Mouse (Mus musculus): ENCODE results near the gene Xirp1. TPM values are rescaled to one million over a fixed set of nuclear protein-coding genes. Genes with fewer than 3 reads are reported as not detected.

The Xirp1 gene
- total and polyA plus RNA-seq, 3 experiments: 0.05 TPM; not detected in 2

- Histone ChIP-seq H3K4me3 (ENCODE audit: low read depth, low read length) (no peak overlapping the region), H3K9me3 (replicated peaks) (0 out of 2 replicates have a peak, but pooled peaks cover 2% of the 10 kb centered on the region), H3K36me3 (replicated peaks) (no peaks in the 10 kb centered on the region), H3K27me3 (ENCODE audit: insufficient read depth, low read length) (peaks cover 13% of the 10 kb centered on the region; the same call in 1 of the 2 replicates), H3K4me1 (ENCODE audit: insufficient read depth, low read depth, low read length) (no peaks in the 10 kb centered on the region)
- DNase-seq (ENCODE audit: low spot score) (no peak), ATAC-seq (ENCODE audit: extremely low read depth, insufficient number of reproducible peaks, low FRiP score, poor library complexity, severe bottlenecking) (no peak)
- TF ChIP-seq CTCF (IDR thresholded peaks at IDR 0.05; ENCODE audit: low read depth, low read length): no peak
- TF ChIP-seq GATA1 (IDR thresholded peaks at IDR 0.05; ENCODE audit: borderline replicate concordance, low read length): no peak
- TF ChIP-seq GATA2 (IDR thresholded peaks at IDR 0.05; ENCODE audit: borderline replicate concordance, low read depth, low read length): no peak
- no peak for TF ChIP-seq POLR2AphosphoS5 (IDR thresholded peaks at IDR 0.05; ENCODE audit: insufficient replicate concordance, low read depth, low read length)
- TF ChIP-seq TAL1 (conservative IDR thresholded peaks at IDR 0.05; ENCODE audit: low read depth, low read length): no peak
Observed at GRCm38 (mm10) chr9:120043115-120043514, 19.7 kb upstream of the Xirp1 start.

- ATAC-seq (ENCODE audit: extremely low read depth, insufficient number of reproducible peaks, low FRiP score, poor library complexity, severe bottlenecking): no peak
- 0 out of 2 replicates have a peak, but pooled peaks cover 2% of the 10 kb centered on the region for H3K9me3 ChIP-seq (replicated peaks)
- H3K4me3 ChIP-seq (ENCODE audit: low read depth, low read length): no peak overlapping the region
- no peak for TF ChIP-seq CTCF (IDR thresholded peaks at IDR 0.05; ENCODE audit: low read depth, low read length)
- TF ChIP-seq POLR2AphosphoS5 (IDR thresholded peaks at IDR 0.05; ENCODE audit: insufficient replicate concordance, low read depth, low read length): no peak
- no peak for TF ChIP-seq GATA2 (IDR thresholded peaks at IDR 0.05; ENCODE audit: borderline replicate concordance, low read depth, low read length)
- no peak for TF ChIP-seq GATA1 (IDR thresholded peaks at IDR 0.05; ENCODE audit: borderline replicate concordance, low read length)
- no peak for TF ChIP-seq TAL1 (conservative IDR thresholded peaks at IDR 0.05; ENCODE audit: low read depth, low read length)
- no peaks in the 10 kb centered on the region for H3K4me1 ChIP-seq (ENCODE audit: insufficient read depth, low read depth, low read length)
- peaks cover 9% of the 10 kb centered on the region; the same call in 1 of the 2 replicates for H3K27me3 ChIP-seq (ENCODE audit: insufficient read depth, low read length)
- no peaks in the 10 kb centered on the region for H3K36me3 ChIP-seq (replicated peaks)
- no peak for DNase-seq (ENCODE audit: low spot score)
Observed at GRCm38 (mm10) chr9:120037414-120037813, 14.0 kb upstream of the Xirp1 start.

- TF ChIP-seq CTCF (IDR thresholded peaks at IDR 0.05; ENCODE audit: low read depth, low read length): no peak
- TF ChIP-seq GATA2 (IDR thresholded peaks at IDR 0.05; ENCODE audit: borderline replicate concordance, low read depth, low read length): no peak
- TF ChIP-seq GATA1 (IDR thresholded peaks at IDR 0.05; ENCODE audit: borderline replicate concordance, low read length): no peak
- TF ChIP-seq POLR2AphosphoS5 (IDR thresholded peaks at IDR 0.05; ENCODE audit: insufficient replicate concordance, low read depth, low read length): no peak
- no peak for TF ChIP-seq TAL1 (conservative IDR thresholded peaks at IDR 0.05; ENCODE audit: low read depth, low read length)
- DNase-seq (ENCODE audit: low spot score) (no peak), ATAC-seq (ENCODE audit: extremely low read depth, insufficient number of reproducible peaks, low FRiP score, poor library complexity, severe bottlenecking) (no peak)
- no peaks in the 10 kb centered on the region for H3K9me3 ChIP-seq (replicated peaks)
- H3K36me3 ChIP-seq (replicated peaks): no peaks in the 10 kb centered on the region
- H3K4me3 ChIP-seq (ENCODE audit: low read depth, low read length): no peak overlapping the region
- H3K27me3 ChIP-seq (ENCODE audit: insufficient read depth, low read length): peaks cover 5% of the 10 kb centered on the region; the same call in 1 of the 2 replicates
- no peaks in the 10 kb centered on the region for H3K4me1 ChIP-seq (ENCODE audit: insufficient read depth, low read depth, low read length)
Observed at GRCm38 (mm10) chr9:120034375-120034774, 11.0 kb upstream of the Xirp1 start.

GRCm38 (mm10) chr9:120032710-120033109 lies 9.3 kb upstream of the Xirp1 start:
- H3K4me3 ChIP-seq (ENCODE audit: low read depth, low read length): no peak overlapping the region
- no peaks in the 10 kb centered on the region for H3K9me3 ChIP-seq (replicated peaks)
- TF ChIP-seq CTCF (IDR thresholded peaks at IDR 0.05; ENCODE audit: low read depth, low read length): no peak
- no peak for TF ChIP-seq GATA2 (IDR thresholded peaks at IDR 0.05; ENCODE audit: borderline replicate concordance, low read depth, low read length)
- TF ChIP-seq TAL1 (conservative IDR thresholded peaks at IDR 0.05; ENCODE audit: low read depth, low read length): no peak
- TF ChIP-seq GATA1 (IDR thresholded peaks at IDR 0.05; ENCODE audit: borderline replicate concordance, low read length): no peak
- no peak for TF ChIP-seq POLR2AphosphoS5 (IDR thresholded peaks at IDR 0.05; ENCODE audit: insufficient replicate concordance, low read depth, low read length)
- DNase-seq (ENCODE audit: low spot score) (no peak), ATAC-seq (ENCODE audit: extremely low read depth, insufficient number of reproducible peaks, low FRiP score, poor library complexity, severe bottlenecking) (no peak)
- peaks cover 4% of the 10 kb centered on the region; the same call in 1 of the 2 replicates for H3K27me3 ChIP-seq (ENCODE audit: insufficient read depth, low read length)
- no peaks in the 10 kb centered on the region for H3K36me3 ChIP-seq (replicated peaks)
- H3K4me1 ChIP-seq (ENCODE audit: insufficient read depth, low read depth, low read length): 0 out of 2 replicates have a peak, but pooled peaks cover 2% of the 10 kb centered on the region

GRCm38 (mm10) chr9:120030421-120030820 lies 7.0 kb upstream of the Xirp1 start:
- no peak for ATAC-seq (ENCODE audit: extremely low read depth, insufficient number of reproducible peaks, low FRiP score, poor library complexity, severe bottlenecking)
- no peak for DNase-seq (ENCODE audit: low spot score)
- H3K27me3 ChIP-seq (ENCODE audit: insufficient read depth, low read length): peaks cover 14% of the 10 kb centered on the region
- no peaks in the 10 kb centered on the region for H3K9me3 ChIP-seq (replicated peaks)
- no peaks in the 10 kb centered on the region for H3K36me3 ChIP-seq (replicated peaks)
- no peak for TF ChIP-seq GATA2 (IDR thresholded peaks at IDR 0.05; ENCODE audit: borderline replicate concordance, low read depth, low read length)
- TF ChIP-seq POLR2AphosphoS5 (IDR thresholded peaks at IDR 0.05; ENCODE audit: insufficient replicate concordance, low read depth, low read length): no peak
- TF ChIP-seq GATA1 (IDR thresholded peaks at IDR 0.05; ENCODE audit: borderline replicate concordance, low read length): no peak
- no peak for TF ChIP-seq CTCF (IDR thresholded peaks at IDR 0.05; ENCODE audit: low read depth, low read length)
- TF ChIP-seq TAL1 (conservative IDR thresholded peaks at IDR 0.05; ENCODE audit: low read depth, low read length): no peak
- H3K4me1 ChIP-seq (ENCODE audit: insufficient read depth, low read depth, low read length): 0 out of 2 replicates have a peak, but pooled peaks cover 3% of the 10 kb centered on the region
- H3K4me3 ChIP-seq (ENCODE audit: low read depth, low read length): no peak overlapping the region

GRCm38 (mm10) chr9:120029880-120030279 lies 6.5 kb upstream of the Xirp1 start:
- ATAC-seq (ENCODE audit: extremely low read depth, insufficient number of reproducible peaks, low FRiP score, poor library complexity, severe bottlenecking) (no peak), DNase-seq (ENCODE audit: low spot score) (no peak)
- no peak for TF ChIP-seq POLR2AphosphoS5 (IDR thresholded peaks at IDR 0.05; ENCODE audit: insufficient replicate concordance, low read depth, low read length)
- no peak for TF ChIP-seq TAL1 (conservative IDR thresholded peaks at IDR 0.05; ENCODE audit: low read depth, low read length)
- TF ChIP-seq GATA2 (IDR thresholded peaks at IDR 0.05; ENCODE audit: borderline replicate concordance, low read depth, low read length): no peak
- TF ChIP-seq CTCF (IDR thresholded peaks at IDR 0.05; ENCODE audit: low read depth, low read length): no peak
- Histone ChIP-seq H3K4me1 (ENCODE audit: insufficient read depth, low read depth, low read length) (0 out of 2 replicates have a peak, but pooled peaks cover 3% of the 10 kb centered on the region), H3K4me3 (ENCODE audit: low read depth, low read length) (no peak overlapping the region), H3K27me3 (ENCODE audit: insufficient read depth, low read length) (peaks cover 15% of the 10 kb centered on the region), H3K9me3 (replicated peaks) (no peaks in the 10 kb centered on the region), H3K36me3 (replicated peaks) (no peaks in the 10 kb centered on the region)
